Mouse (Mus musculus): ENCODE data around the gene Elf2. TPM values are rescaled to one million over a fixed set of nuclear protein-coding genes. Genes with fewer than 3 reads are reported as not detected.
"Not testable (repeated sequence)": the region's sequence is repeated elsewhere in the genome, so short reads cannot be mapped to it uniquely, and the experiment has no call there.

Gene Elf2
- polyA plus RNA-seq, 1 experiment from 2014 or later = 37.9 TPM

DNA sequence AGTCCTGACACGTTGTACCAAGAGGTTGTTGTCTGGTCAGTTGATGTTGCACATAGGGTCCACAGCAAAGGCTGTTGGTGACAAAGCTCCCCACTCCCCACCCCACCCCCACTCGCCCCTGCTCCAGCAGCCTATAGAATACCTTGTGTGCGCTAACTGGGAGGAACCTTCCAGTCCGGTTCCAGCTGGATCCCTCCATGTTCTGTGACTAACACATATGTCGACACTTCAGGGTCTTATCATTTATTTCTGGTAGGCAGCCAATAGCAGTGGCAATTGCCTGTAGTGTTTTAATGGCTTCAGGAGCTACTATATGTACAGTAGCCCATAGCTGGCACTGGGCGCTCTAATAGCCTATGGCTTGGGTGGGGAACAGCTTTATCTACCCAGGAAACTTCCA is 118.2 kb downstream of the Elf2 start:
- Histone ChIP-seq H3K4me1 (peaks cover 27% of the 10 kb centered on the region), H3K36me3 (no peaks in the 10 kb centered on the region), H3K9me3 (replicated peaks) (no peaks in the 10 kb centered on the region), H3K27me3 (ENCODE audit: low read depth, poor library complexity, severe bottlenecking) (peaks cover 11% of the 10 kb centered on the region), H3K27ac (replicated peaks) (no peak overlapping the region), H3K4me3 (no peak overlapping the region)
- DNase-seq (ENCODE audit: low spot score) = no peak
- 88% methylated on average over 6 of the region's 6 CpGs for WGBS

DNA sequence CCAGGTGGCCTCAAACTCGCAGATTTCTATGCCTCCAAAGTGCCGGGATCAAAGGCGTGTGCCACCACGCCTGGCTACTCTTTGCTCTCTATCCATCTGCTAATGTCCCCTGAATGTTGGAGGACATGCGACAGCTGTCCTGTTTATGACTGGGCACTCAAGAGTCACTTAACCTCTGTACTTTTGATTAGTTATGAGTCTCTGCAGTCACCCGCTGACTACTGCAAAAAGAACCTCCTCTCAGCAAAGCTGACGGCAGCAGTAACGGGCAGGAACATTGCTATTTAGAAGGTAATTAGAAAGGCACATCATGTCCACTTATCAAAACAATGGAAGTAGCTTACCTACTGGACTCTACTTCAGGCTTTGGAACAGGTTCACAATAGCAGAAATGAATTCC is 118.6 kb downstream of the Elf2 start:
- Histone ChIP-seq H3K9me3 (replicated peaks) (no peaks in the 10 kb centered on the region), H3K27ac (replicated peaks) (no peak overlapping the region), H3K4me1 (peaks cover 27% of the 10 kb centered on the region), H3K4me3 (no peak overlapping the region), H3K36me3 (no peaks in the 10 kb centered on the region), H3K27me3 (ENCODE audit: low read depth, poor library complexity, severe bottlenecking) (peaks cover 11% of the 10 kb centered on the region)
- WGBS = 85% methylated on average over 8 of the region's 8 CpGs
- DNase-seq (ENCODE audit: low spot score) = no peak

DNA sequence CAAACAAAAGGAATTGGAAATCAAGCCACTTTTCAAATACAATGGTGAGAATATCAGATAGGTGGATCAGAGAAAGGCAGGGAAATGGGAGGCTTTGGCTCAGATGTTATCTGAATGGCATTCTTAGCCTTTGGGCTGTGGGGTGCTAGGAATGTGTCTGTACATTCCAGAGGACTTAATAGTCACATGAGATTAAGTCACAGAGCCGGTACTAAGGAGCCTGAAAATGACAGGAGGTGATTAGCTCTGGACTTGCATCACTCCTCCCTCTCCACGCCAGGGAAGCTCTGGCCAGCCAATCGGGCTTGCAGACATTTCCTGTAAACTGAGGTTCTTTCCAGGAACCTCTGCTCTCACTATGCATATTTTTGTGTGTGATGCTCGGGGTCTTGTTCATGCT is 119.6 kb downstream of the Elf2 start:
- 54% methylated on average over 4 of the region's 4 CpGs for WGBS
- Histone ChIP-seq H3K9me3 (replicated peaks) (no peaks in the 10 kb centered on the region), H3K4me3 (no peak overlapping the region), H3K27me3 (ENCODE audit: low read depth, poor library complexity, severe bottlenecking) (peaks cover 11% of the 10 kb centered on the region), H3K36me3 (no peaks in the 10 kb centered on the region), H3K4me1 (peaks cover 19% of the 10 kb centered on the region), H3K27ac (replicated peaks) (no peak overlapping the region)
- no peak for DNase-seq (ENCODE audit: low spot score)

DNA sequence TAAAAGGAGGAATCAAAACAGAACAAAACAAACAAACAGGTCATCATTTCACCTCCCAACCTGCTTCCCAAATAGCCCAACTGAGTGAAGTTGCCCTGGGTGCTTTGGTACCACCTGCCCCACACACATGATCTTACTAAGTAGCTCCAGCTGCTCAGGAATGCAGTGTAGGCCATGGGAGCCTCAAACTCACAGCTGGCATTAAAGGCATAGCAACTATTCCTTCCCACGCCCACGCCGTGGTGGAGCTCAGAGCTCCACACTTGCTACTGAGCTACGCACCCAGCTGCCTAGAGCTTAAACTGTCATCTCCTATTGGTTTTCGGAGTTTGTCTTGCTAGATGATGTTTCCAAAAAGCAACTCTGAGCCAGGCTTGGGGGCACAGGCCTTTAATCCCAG is 121.2 kb downstream of the Elf2 start:
- DNase-seq (ENCODE audit: low spot score) = no peak
- Histone ChIP-seq H3K4me1 (peaks cover 10% of the 10 kb centered on the region), H3K36me3 (no peaks in the 10 kb centered on the region), H3K27me3 (ENCODE audit: low read depth, poor library complexity, severe bottlenecking) (peaks cover 11% of the 10 kb centered on the region), H3K27ac (replicated peaks) (no peak overlapping the region), H3K9me3 (replicated peaks) (no peaks in the 10 kb centered on the region), H3K4me3 (no peak overlapping the region)
- 91% methylated on average over 5 of the region's 5 CpGs for WGBS

DNA sequence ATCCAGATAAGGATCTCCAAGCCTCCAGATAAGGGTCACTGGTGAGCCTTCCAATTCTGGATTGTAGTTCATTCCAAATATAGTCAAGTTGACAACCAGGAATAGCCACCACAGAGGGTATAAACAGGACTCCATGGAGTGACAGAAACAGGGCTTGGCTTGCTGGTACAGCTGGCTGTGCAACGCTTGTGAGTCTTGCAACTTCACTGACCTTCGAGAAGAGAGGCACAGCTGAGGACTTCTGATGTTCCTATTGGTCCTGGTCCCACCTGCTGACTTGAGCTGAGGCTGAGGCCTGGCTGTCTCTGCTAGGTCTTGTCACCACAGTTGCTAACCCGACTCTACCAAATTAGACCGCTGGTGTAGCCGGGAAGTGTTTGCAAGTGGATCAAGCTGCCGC is 122.1 kb downstream of the Elf2 start:
- H3K27me3 ChIP-seq (ENCODE audit: low read depth, poor library complexity, severe bottlenecking); DNase-seq (ENCODE audit: low spot score); H3K9me3 ChIP-seq (replicated peaks); H3K4me3 ChIP-seq; H3K36me3 ChIP-seq; H3K4me1 ChIP-seq; H3K27ac ChIP-seq (replicated peaks): not testable (repeated sequence)
- WGBS = 90% methylated on average over 6 of the region's 6 CpGs

DNA sequence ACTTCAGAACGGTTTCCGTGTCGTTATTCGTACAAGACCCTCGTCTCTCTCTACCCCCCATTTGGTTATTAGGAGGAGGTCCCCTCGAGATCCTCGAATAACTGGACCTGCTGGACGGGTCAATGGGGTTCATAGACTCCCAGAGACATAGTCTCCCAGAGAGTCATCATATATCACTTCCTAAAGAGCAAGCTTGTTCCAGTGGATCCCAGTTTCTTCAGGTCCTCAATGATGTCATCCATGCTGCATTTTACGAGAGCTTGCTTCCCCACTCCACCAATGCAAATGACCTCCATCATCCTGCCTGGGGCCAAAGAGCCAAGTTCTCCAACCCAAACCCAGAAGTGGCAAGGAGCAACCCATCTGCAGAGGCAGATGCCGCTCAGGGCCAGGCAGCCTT is 124.1 kb downstream of the Elf2 start:
- WGBS = 91% methylated on average over 7 of the region's 10 CpGs
- DNase-seq (ENCODE audit: low spot score); H3K4me3 ChIP-seq; H3K27me3 ChIP-seq (ENCODE audit: low read depth, poor library complexity, severe bottlenecking); H3K27ac ChIP-seq (replicated peaks); H3K4me1 ChIP-seq; H3K36me3 ChIP-seq; H3K9me3 ChIP-seq (replicated peaks): not testable (repeated sequence)

DNA sequence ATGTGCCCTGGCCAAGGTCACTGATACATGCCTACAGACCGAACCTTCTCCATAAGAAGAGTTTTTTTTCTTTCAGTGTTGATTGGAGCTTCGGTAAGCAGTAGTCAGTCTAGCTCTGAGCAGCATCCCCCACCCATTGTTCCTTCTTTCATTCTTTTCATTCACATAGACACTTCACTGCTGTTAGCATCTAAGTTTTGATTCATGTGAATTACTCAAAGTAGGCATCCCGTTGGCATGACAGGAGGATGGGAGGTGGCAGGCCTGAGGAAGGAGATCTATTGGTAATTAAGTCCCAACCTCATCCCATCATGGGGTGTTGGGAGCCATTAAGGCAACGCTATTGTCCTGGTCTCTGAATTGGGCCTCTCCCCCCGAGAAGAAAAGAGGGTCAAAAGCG is 124.8 kb downstream of the Elf2 start:
- H3K4me1 ChIP-seq = no peaks in the 10 kb centered on the region

DNA sequence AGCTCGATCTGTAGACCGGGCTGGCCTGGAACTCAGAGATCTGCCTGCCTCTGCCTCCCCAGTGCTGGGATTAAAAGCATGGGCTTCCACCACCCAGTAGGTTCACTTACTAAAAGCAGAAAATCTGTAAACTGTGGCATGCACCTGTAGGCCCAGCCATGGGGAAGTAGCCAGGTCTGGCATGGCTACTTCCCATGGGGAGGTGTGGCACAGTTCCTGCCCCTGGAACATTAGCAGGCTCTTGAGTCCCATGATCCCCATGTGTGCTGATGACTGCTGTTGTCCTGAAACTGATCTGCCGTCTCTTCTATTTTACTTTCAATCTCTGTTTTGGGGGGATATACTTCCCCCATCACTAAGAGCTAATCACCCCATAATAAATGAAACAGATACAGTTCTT is 127.4 kb downstream of the Elf2 start:
- 97% methylated on average over 3 of the region's 3 CpGs for WGBS
- Histone ChIP-seq H3K4me1 (peaks cover 1% of the 10 kb centered on the region), H3K27me3 (ENCODE audit: low read depth, poor library complexity, severe bottlenecking) (peaks cover 17% of the 10 kb centered on the region; the same call in 1 of the 2 replicates), H3K36me3 (no peaks in the 10 kb centered on the region), H3K9me3 (replicated peaks) (no peaks in the 10 kb centered on the region), H3K27ac (replicated peaks) (no peak overlapping the region), H3K4me3 (no peak overlapping the region)
- no peak for DNase-seq (ENCODE audit: low spot score)

More for the DNA sequence above, 124.8 kb downstream of the Elf2 start:
- H3K4me3 ChIP-seq = no peak overlapping the region
- no peak for DNase-seq (ENCODE audit: low spot score)
- no peak overlapping the region for H3K27ac ChIP-seq (replicated peaks)
- no peaks in the 10 kb centered on the region for H3K27me3 ChIP-seq (ENCODE audit: low read depth, poor library complexity, severe bottlenecking)
- H3K9me3 ChIP-seq (replicated peaks) = no peaks in the 10 kb centered on the region
- 92% methylated on average over 6 of the region's 6 CpGs for WGBS
- no peaks in the 10 kb centered on the region for H3K36me3 ChIP-seq

DNA sequence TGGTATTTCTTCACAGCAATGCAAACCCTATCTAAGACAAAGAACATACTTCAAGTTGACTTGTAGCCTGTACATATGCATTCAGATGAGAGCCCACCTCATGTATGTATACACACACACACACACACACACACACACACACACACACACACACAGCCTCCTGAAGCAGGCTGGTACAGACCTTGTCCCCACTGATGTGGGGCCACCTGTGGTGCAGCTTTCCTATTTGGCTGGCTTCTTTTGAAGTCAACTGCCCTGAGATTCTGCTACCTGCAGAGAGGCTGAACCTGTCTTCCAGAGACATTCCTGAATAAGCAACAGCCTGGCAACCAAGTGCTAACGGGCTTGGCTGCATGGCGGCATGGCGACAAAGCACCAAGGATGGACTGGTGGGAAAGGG is 130.0 kb downstream of the Elf2 start:
- WGBS = 87% methylated on average over 3 of the region's 3 CpGs
- no peak for DNase-seq (ENCODE audit: low spot score)
- Histone ChIP-seq H3K27ac (replicated peaks) (no peak overlapping the region), H3K27me3 (ENCODE audit: low read depth, poor library complexity, severe bottlenecking) (peaks cover 19% of the 10 kb centered on the region; the same call in 1 of the 2 replicates), H3K4me1 (peaks cover 12% of the 10 kb centered on the region), H3K9me3 (replicated peaks) (no peaks in the 10 kb centered on the region), H3K36me3 (no peaks in the 10 kb centered on the region), H3K4me3 (no peak overlapping the region)

DNA sequence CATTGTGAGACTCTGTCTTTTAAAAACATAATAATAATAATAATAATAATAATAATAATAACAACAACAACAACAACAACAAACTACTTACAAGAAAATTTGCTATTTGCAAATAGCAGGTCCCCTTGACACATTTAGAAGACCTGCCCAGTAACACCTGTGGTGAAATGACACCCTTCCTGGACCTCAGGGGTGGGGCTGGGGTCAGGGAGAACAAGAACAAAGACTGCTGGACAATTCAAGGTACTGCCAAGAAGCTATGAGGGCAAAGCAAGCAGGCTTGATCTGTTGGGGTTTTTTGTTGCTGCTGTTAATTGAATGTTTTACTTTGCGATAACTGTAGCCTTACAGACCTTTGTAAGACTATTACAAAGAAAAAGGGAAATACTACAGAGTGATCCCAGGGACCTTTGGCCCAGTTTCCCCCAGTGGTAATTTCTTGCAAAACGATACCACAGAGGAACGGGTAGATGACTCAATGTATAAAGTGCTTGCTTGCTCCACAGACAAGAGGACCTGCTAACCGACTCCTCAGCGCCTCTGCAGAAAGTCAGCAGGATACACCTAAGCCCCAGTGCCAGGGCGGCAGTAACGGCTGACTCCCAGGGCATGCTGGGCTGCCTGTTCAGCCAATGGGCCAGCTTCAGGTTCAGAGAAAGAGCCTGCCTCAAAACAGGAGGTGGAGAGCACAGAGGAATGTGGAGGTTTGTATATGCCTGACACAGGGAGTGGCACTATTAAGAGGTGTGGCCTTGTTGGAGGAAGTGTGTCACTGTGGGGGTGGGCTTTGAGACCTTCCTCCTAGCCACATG is 130.8 kb downstream of the Elf2 start:
- Histone ChIP-seq H3K36me3 (no peaks in the 10 kb centered on the region), H3K4me1 (peaks cover 12% of the 10 kb centered on the region), H3K9me3 (replicated peaks) (no peaks in the 10 kb centered on the region), H3K4me3 (no peak overlapping the region), H3K27me3 (ENCODE audit: low read depth, poor library complexity, severe bottlenecking) (peaks cover 19% of the 10 kb centered on the region; the same call in 1 of the 2 replicates), H3K27ac (replicated peaks) (no peak overlapping the region)
- DNase-seq (ENCODE audit: low spot score) = no peak
- WGBS = 89% methylated on average over 7 of the region's 7 CpGs

DNA sequence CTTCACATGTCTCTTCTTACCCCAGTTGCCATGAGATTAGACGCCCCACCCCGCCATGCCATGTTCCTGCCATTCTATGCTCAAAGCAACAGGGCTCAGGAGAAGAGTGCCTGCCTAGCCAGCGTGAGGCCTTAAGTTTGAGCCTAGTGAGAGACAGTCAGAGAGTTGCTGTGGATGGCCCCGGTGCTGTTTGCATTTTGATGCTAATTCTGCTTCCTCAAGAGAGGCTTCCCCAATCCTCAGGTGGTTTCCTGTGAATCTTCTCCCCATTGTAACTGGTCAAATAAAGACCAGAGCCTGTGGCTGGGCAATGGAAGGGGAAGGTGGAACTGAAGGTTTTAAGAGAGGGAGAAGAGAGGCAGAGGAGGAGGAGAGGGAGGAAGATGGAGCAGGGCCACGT is 131.8 kb downstream of the Elf2 start:
- H3K4me1 ChIP-seq = peaks cover 12% of the 10 kb centered on the region
- H3K4me3 ChIP-seq = no peak overlapping the region
- WGBS = 39% methylated on average over 5 of the region's 5 CpGs
- H3K36me3 ChIP-seq = no peaks in the 10 kb centered on the region
- H3K27ac ChIP-seq (replicated peaks) = no peak overlapping the region
- peaks cover 19% of the 10 kb centered on the region; the same call in 1 of the 2 replicates for H3K27me3 ChIP-seq (ENCODE audit: low read depth, poor library complexity, severe bottlenecking)
- no peaks in the 10 kb centered on the region for H3K9me3 ChIP-seq (replicated peaks)
- DNase-seq (ENCODE audit: low spot score) = no peak

DNA sequence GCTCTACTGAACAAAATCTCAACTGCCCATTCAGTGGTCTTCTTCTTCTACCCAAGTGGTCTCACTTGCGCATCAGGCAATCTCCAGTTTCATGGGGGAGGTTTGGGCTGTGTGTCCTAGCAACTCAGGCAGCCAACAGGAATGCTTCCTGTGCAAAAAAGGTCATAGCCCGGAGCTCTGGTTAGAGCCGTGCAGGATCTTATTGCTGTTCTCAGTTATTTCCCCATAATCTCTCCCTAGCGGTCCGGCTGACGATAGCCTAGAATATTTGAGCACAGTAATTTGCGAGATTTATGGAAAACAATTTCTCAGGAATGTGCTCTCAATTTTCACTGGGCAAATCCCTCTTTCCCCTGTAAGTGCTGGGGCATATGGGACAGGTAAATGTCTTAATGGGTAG is 133.9 kb downstream of the Elf2 start:
- no peak for DNase-seq (ENCODE audit: low spot score)
- no peaks in the 10 kb centered on the region for H3K36me3 ChIP-seq
- no peaks in the 10 kb centered on the region for H3K9me3 ChIP-seq (replicated peaks)
- no peak overlapping the region for H3K4me3 ChIP-seq
- no peak overlapping the region for H3K27ac ChIP-seq (replicated peaks)
- WGBS = 78% methylated on average over 7 of the region's 7 CpGs
- H3K27me3 ChIP-seq (ENCODE audit: low read depth, poor library complexity, severe bottlenecking) = peaks cover 19% of the 10 kb centered on the region; the same call in 1 of the 2 replicates
- peaks cover 12% of the 10 kb centered on the region for H3K4me1 ChIP-seq

DNA sequence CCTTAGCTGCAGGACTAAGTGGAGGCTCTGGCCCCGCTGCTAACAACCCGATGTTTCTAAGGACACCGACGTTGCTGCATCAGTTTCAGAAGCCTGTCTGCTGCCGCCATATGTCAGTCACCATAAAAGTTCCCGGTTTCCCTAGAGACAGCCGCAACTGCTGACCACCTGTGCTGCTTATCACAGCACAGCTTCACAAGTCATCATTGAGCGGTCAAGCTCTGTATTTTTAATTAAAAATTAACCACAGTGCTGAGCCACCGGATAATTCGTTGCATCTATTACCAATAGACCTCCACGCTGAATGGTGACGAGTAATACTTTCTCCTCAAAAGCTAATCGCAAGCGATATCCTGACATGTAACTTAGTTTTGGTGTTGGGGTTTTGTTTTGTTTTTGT is 135.6 kb downstream of the Elf2 start:
- H3K9me3 ChIP-seq (replicated peaks) = 0 out of 2 replicates have a peak, but pooled peaks cover 5% of the 10 kb centered on the region
- DNase-seq (ENCODE audit: low spot score) = no peak
- H3K27me3 ChIP-seq (ENCODE audit: low read depth, poor library complexity, severe bottlenecking) = peaks cover 16% of the 10 kb centered on the region; the same call in 1 of the 2 replicates
- peaks cover 12% of the 10 kb centered on the region for H3K4me1 ChIP-seq
- no peak overlapping the region for H3K27ac ChIP-seq (replicated peaks)
- no peaks in the 10 kb centered on the region for H3K36me3 ChIP-seq
- H3K4me3 ChIP-seq = no peak overlapping the region
- 95% methylated on average over 14 of the region's 14 CpGs for WGBS

All from midbrain, embryonic 10.5 days (tissue).